Mouse (Mus musculus): ENCODE measurements around the gene Wdr25. TPM values are rescaled to one million over a fixed set of nuclear protein-coding genes. Genes with fewer than 3 reads are reported as not detected.

The Wdr25 gene
- polyA plus RNA-seq, 1 experiment from 2014 or later = 4.9 TPM

DNA sequence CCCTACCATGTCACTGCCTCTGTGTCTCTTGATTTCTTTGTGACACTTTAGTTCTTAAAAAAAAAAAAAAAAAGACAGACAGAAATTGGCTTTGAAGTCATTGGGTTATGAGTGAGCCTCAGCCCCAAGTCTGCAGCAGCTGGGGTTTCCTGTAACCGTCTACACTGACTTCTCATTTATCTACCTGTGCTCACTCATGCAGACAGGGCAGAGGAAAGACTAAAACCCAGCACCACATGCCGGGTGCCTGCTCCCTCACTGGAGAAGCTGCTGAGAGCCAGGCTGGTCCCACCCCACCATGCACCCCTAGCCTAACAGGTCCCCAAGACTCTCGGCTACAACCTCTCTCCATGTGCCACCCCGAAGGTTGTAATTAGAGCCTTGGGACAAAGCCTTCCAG lies 164.3 kb downstream of the Wdr25 start:
- 0 out of 2 replicates have a peak, but pooled peaks cover 10% of the 10 kb centered on the region for H3K4me1 ChIP-seq (replicated peaks; ENCODE audit: control insufficient read depth, insufficient read depth, low read length)
- DNase-seq (ENCODE audit: low spot score) = no peak
- no peak for ATAC-seq (replicated peaks; ENCODE audit: low FRiP score, low TSS enrichment, low read depth)
- WGBS = 67% methylated on average over 4 of the region's 4 CpGs
- H3K4me2 ChIP-seq (ENCODE audit: low read length) = no peak overlapping the region
- no peaks in the 10 kb centered on the region for H3K36me3 ChIP-seq (ENCODE audit: control insufficient read depth, insufficient read depth, low read length)
- no peaks in the 10 kb centered on the region for H3K9me3 ChIP-seq (ENCODE audit: control insufficient read depth, low read length)
- H3K9ac ChIP-seq (ENCODE audit: low read length) = no peak overlapping the region
- peaks cover 37% of the 10 kb centered on the region for H3K27me3 ChIP-seq (replicated peaks; ENCODE audit: control insufficient read depth, insufficient read depth, low read length)
- H3K4me3 ChIP-seq (ENCODE audit: low read depth, low read length) = no peak overlapping the region
- no peak overlapping the region for H3K27ac ChIP-seq (ENCODE audit: low read depth)

GRCm38 (mm10) chr12:109058660-109059059 lies 165.2 kb downstream of the Wdr25 start:
- H3K36me3 ChIP-seq (ENCODE audit: control insufficient read depth, insufficient read depth, low read length) = no peaks in the 10 kb centered on the region
- WGBS = 84% methylated on average over 8 of the region's 8 CpGs
- peaks cover 28% of the 10 kb centered on the region for H3K27me3 ChIP-seq (replicated peaks; ENCODE audit: control insufficient read depth, insufficient read depth, low read length)
- DNase-seq (ENCODE audit: low spot score) = no peak
- H3K4me1 ChIP-seq (replicated peaks; ENCODE audit: control insufficient read depth, insufficient read depth, low read length) = 0 out of 2 replicates have a peak, but pooled peaks cover 6% of the 10 kb centered on the region
- no peak overlapping the region for H3K9ac ChIP-seq (ENCODE audit: low read length)
- no peak overlapping the region for H3K4me3 ChIP-seq (ENCODE audit: low read depth, low read length)
- no peak overlapping the region for H3K4me2 ChIP-seq (ENCODE audit: low read length)
- H3K9me3 ChIP-seq (ENCODE audit: control insufficient read depth, low read length) = no peaks in the 10 kb centered on the region
- no peak overlapping the region for H3K27ac ChIP-seq (ENCODE audit: low read depth)
- no peak for ATAC-seq (replicated peaks; ENCODE audit: low FRiP score, low TSS enrichment, low read depth)

DNA sequence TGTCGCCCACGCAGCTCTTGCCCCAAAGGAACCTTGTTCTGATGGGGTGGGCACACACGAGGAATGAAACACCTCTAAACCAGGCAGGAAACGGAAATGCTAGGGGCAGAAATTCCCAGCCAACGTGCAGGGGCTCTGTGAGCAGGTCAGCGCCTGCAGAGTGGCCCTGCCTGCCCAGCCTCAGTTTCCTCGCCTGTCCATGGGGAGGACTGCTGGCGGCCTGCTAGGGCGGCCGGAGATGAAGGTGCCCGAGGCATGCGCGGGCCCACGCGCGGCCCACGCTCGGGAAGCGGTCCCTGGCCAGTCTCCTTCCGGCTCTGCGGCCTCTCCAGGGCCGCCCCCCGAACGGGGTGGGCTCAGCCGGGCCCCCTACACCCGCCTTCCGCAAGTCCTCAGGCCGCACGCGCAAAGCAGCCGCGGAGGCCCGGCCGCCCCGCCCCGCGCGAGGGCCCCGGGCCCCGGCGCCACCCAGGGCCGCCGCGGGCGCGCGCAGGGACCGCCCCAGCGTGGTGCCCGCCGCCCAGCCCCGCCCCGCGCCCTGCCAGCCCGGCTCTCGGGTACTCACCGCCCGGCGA lies 174.2 kb downstream of the Wdr25 start:
- Histone ChIP-seq H3K27me3 (replicated peaks; ENCODE audit: control insufficient read depth, insufficient read depth, low read length) (0 out of 2 replicates have a peak, but pooled peaks cover 3% of the 10 kb centered on the region), H3K4me2 (ENCODE audit: low read length) (peak overlapping the region; percentile 86), H3K36me3 (ENCODE audit: control insufficient read depth, insufficient read depth, low read length) (no peaks in the 10 kb centered on the region), H3K4me3 (ENCODE audit: low read depth, low read length) (peak overlapping the region; percentile 53), H3K9me3 (ENCODE audit: control insufficient read depth, low read length) (no peaks in the 10 kb centered on the region), H3K4me1 (replicated peaks; ENCODE audit: control insufficient read depth, insufficient read depth, low read length) (no peaks in the 10 kb centered on the region; the same call in 1 of the 2 replicates), H3K27ac (ENCODE audit: low read depth) (peak overlapping the region; percentile 33; the same call in 1 of the 2 replicates), H3K9ac (ENCODE audit: low read length) (peak overlapping the region; percentile 78)
- peak; percentile 71 for DNase-seq (ENCODE audit: low spot score)
- 3% methylated on average over 42 of the region's 59 CpGs for WGBS
- peak; percentile 89 for ATAC-seq (replicated peaks; ENCODE audit: low FRiP score, low TSS enrichment, low read depth)

DNA sequence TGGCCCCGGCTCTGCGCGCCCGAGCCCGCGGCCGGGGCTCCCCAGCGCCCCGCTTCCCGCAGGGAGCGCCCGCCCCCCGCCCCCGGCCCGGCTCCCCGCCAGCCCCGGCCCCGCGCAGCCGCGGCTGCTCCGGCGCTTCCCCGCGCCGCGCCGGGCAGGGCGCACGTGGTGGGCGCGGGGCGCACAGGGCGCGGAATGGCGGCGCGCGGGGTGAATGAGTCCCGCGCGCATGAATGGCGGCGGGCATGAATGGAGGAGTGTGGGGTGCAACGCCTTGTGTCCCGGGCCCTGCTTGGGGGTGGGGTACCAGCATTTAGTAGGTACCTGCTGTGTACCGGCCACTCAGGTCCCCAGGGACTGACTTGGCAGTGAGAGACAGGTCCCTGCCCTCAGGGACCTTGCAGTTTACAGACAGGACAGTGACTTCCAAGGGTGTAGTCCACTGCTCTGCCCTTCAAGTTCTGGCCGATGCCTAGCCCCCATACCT lies 174.8 kb downstream of the Wdr25 start, which contains the start of gene Begain:
Begain (minus strand) TSS at position 51 of the 487 bp plus-strand sequence.
- DNase-seq (ENCODE audit: low spot score) = peak; percentile 74
- peak within 1 kb of the TSS; percentile 78 for H3K9ac ChIP-seq (ENCODE audit: low read length)
- ATAC-seq (replicated peaks; ENCODE audit: low FRiP score, low TSS enrichment, low read depth) = peak; percentile 60

DNA sequence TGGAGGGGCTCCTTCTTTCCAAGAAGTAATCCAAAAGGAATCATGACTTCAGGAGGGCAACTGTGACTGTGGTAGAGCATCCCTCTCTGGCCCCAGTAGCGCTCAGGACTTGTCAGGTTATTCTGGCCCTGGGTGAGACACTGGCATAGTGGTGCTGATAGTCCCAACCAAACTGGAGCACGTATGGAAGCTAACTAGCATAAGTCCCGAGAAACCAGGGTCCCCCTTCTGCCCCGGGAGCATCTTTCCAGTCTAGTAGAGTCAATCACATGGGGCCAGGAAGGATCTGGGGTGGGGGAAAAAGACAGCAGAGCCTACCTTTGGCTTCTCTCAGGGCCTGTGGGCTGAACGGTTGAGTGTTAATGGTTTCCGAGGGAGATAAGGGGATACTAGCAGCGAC lies 175.3 kb downstream of the Wdr25 start:
- WGBS = 43% methylated on average over 7 of the region's 7 CpGs
- peak overlapping the region; percentile 53; the same call in 1 of the 2 replicates for H3K4me3 ChIP-seq (ENCODE audit: low read depth, low read length)
- no peaks in the 10 kb centered on the region; the same call in 1 of the 2 replicates for H3K4me1 ChIP-seq (replicated peaks; ENCODE audit: control insufficient read depth, insufficient read depth, low read length)
- no peak for ATAC-seq (replicated peaks; ENCODE audit: low FRiP score, low TSS enrichment, low read depth)
- 0 out of 2 replicates have a peak, but pooled peaks cover 3% of the 10 kb centered on the region for H3K27me3 ChIP-seq (replicated peaks; ENCODE audit: control insufficient read depth, insufficient read depth, low read length)
- no peaks in the 10 kb centered on the region for H3K9me3 ChIP-seq (ENCODE audit: control insufficient read depth, low read length)
- no peak overlapping the region for H3K27ac ChIP-seq (ENCODE audit: low read depth)
- peak overlapping the region; percentile 78 for H3K9ac ChIP-seq (ENCODE audit: low read length)
- DNase-seq (ENCODE audit: low spot score) = peak; percentile 66
- peak overlapping the region; percentile 86 for H3K4me2 ChIP-seq (ENCODE audit: low read length)
- no peaks in the 10 kb centered on the region for H3K36me3 ChIP-seq (ENCODE audit: control insufficient read depth, insufficient read depth, low read length)

More for the DNA sequence above, 174.8 kb downstream of the Wdr25 start, which contains the start of gene Begain:
- WGBS = 2% methylated on average over 33 of the region's 48 CpGs
- Histone ChIP-seq H3K27me3 (replicated peaks; ENCODE audit: control insufficient read depth, insufficient read depth, low read length) (0 out of 2 replicates have a peak, but pooled peaks cover 3% of the 10 kb centered on the region), H3K9me3 (ENCODE audit: control insufficient read depth, low read length) (no peaks in the 10 kb centered on the region), H3K4me2 (ENCODE audit: low read length) (peak within 1 kb of the TSS; percentile 86), H3K36me3 (ENCODE audit: control insufficient read depth, insufficient read depth, low read length) (no peaks in the 10 kb centered on the region), H3K4me1 (replicated peaks; ENCODE audit: control insufficient read depth, insufficient read depth, low read length) (no peaks in the 10 kb centered on the region; the same call in 1 of the 2 replicates), H3K27ac (ENCODE audit: low read depth) (peak within 1 kb of the TSS; percentile 33; the same call in 1 of the 2 replicates), H3K4me3 (ENCODE audit: low read depth, low read length) (peak within 1 kb of the TSS; percentile 53)

DNA sequence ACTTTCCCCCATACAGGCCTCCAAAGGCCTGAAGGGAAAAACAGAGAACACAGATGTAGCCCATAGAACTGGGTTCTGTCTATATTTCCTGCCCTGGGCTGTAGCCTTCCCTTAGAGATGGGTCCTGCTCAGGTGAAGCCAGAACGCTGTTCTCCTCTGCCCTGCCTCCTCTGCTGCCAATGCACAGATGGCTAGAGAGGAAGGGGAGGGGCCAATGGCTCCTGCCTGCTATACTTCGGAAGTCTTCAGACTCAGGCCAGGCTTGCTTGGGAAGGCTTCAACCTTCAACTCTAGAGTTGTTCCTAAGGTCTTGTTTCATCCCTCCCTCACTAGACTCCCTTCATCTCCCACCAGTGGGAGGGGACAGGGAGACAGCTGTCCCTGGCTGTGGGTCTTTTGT lies 176.3 kb downstream of the Wdr25 start:
- no peaks in the 10 kb centered on the region for H3K36me3 ChIP-seq (ENCODE audit: control insufficient read depth, insufficient read depth, low read length)
- no peak overlapping the region for H3K9ac ChIP-seq (ENCODE audit: low read length)
- DNase-seq (ENCODE audit: low spot score) (no peak), ATAC-seq (replicated peaks; ENCODE audit: low FRiP score, low TSS enrichment, low read depth) (no peak)
- H3K27ac ChIP-seq (ENCODE audit: low read depth) = no peak overlapping the region
- WGBS = 45% methylated on average over 2 of the region's 2 CpGs
- H3K4me2 ChIP-seq (ENCODE audit: low read length) = no peak overlapping the region
- H3K4me3 ChIP-seq (ENCODE audit: low read depth, low read length) = no peak overlapping the region
- H3K4me1 ChIP-seq (replicated peaks; ENCODE audit: control insufficient read depth, insufficient read depth, low read length) = no peaks in the 10 kb centered on the region; the same call in 1 of the 2 replicates
- 0 out of 2 replicates have a peak, but pooled peaks cover 3% of the 10 kb centered on the region for H3K27me3 ChIP-seq (replicated peaks; ENCODE audit: control insufficient read depth, insufficient read depth, low read length)
- no peaks in the 10 kb centered on the region for H3K9me3 ChIP-seq (ENCODE audit: control insufficient read depth, low read length)

GRCm38 (mm10) chr12:109071248-109071647 lies 177.8 kb downstream of the Wdr25 start:
- DNase-seq (ENCODE audit: low spot score) = no peak
- ATAC-seq (replicated peaks; ENCODE audit: low FRiP score, low TSS enrichment, low read depth) = no peak
- Histone ChIP-seq H3K36me3 (ENCODE audit: control insufficient read depth, insufficient read depth, low read length) (no peaks in the 10 kb centered on the region), H3K9me3 (ENCODE audit: control insufficient read depth, low read length) (no peaks in the 10 kb centered on the region), H3K4me3 (ENCODE audit: low read depth, low read length) (no peak overlapping the region), H3K9ac (ENCODE audit: low read length) (no peak overlapping the region), H3K27ac (ENCODE audit: low read depth) (no peak overlapping the region), H3K27me3 (replicated peaks; ENCODE audit: control insufficient read depth, insufficient read depth, low read length) (0 out of 2 replicates have a peak, but pooled peaks cover 3% of the 10 kb centered on the region), H3K4me1 (replicated peaks; ENCODE audit: control insufficient read depth, insufficient read depth, low read length) (no peaks in the 10 kb centered on the region; the same call in 1 of the 2 replicates), H3K4me2 (ENCODE audit: low read length) (no peak overlapping the region)
- 88% methylated on average over 13 of the region's 13 CpGs for WGBS

- H3K9me3 ChIP-seq (ENCODE audit: control insufficient read depth, low read length) = no peaks in the 10 kb centered on the region
- ATAC-seq (replicated peaks; ENCODE audit: low FRiP score, low TSS enrichment, low read depth) (no peak), DNase-seq (ENCODE audit: low spot score) (no peak)
- whole genome bisulfite sequencing = 83% methylated on average over 6 of the region's 6 CpGs
- no peak overlapping the region for H3K4me2 ChIP-seq (ENCODE audit: low read length)
- no peak overlapping the region for H3K27ac ChIP-seq (ENCODE audit: low read depth)
- H3K4me3 ChIP-seq (ENCODE audit: low read depth, low read length) = no peak overlapping the region
- H3K27me3 ChIP-seq (replicated peaks; ENCODE audit: control insufficient read depth, insufficient read depth, low read length) = no peaks in the 10 kb centered on the region
- H3K36me3 ChIP-seq (ENCODE audit: control insufficient read depth, insufficient read depth, low read length) = no peaks in the 10 kb centered on the region
- H3K4me1 ChIP-seq (replicated peaks; ENCODE audit: control insufficient read depth, insufficient read depth, low read length) = no peaks in the 10 kb centered on the region
- no peak overlapping the region for H3K9ac ChIP-seq (ENCODE audit: low read length)
These were observed 180.7 kb downstream of the Wdr25 start for GRCm38 (mm10) chr12:109074106-109074505.
